Mouse (Mus musculus): ENCODE results near the gene Prkar1b.

The Prkar1b gene

GRCm38 (mm10) chr5:138997936-138998580 is 151.7 kb downstream of the Prkar1b start:
- no peak for DNase-seq (ENCODE audit: low spot score)

- DNase-seq (ENCODE audit: low spot score): no peak
Observed at GRCm38 (mm10) chr5:138997171-138997788, 152.5 kb downstream of the Prkar1b start, which contains the start of gene Pdgfa. Gene Pdgfa (minus strand): TSS chr5:138997370.

- DNase-seq (ENCODE audit: low spot score): no peak
Observed at GRCm38 (mm10) chr5:138996322-138997073, 153.3 kb downstream of the Prkar1b start.

GRCm38 (mm10) chr5:138995721-138996311 is 154.0 kb downstream of the Prkar1b start:
- no peak for DNase-seq (ENCODE audit: low spot score)

- no peak for DNase-seq (ENCODE audit: low spot score)
Observed at GRCm38 (mm10) chr5:138994786-138995720, 154.7 kb downstream of the Prkar1b start.

GRCm38 (mm10) chr5:138994108-138994785 is 155.6 kb downstream of the Prkar1b start:
- no peak for DNase-seq (ENCODE audit: low spot score)

GRCm38 (mm10) chr5:138993371-138994107 is 156.3 kb downstream of the Prkar1b start:
- no peak for DNase-seq (ENCODE audit: low spot score)

- DNase-seq (ENCODE audit: low spot score): no peak
Observed at GRCm38 (mm10) chr5:138992611-138993370, 157.0 kb downstream of the Prkar1b start.

GRCm38 (mm10) chr5:138991734-138992133 is 158.1 kb downstream of the Prkar1b start:
- no peak for DNase-seq (ENCODE audit: low spot score)

- no peak for DNase-seq (ENCODE audit: low spot score)
Observed at GRCm38 (mm10) chr5:138990659-138991380, 159.0 kb downstream of the Prkar1b start.

- DNase-seq (ENCODE audit: low spot score): no peak
Observed at GRCm38 (mm10) chr5:138989567-138989966, 160.2 kb downstream of the Prkar1b start.

GRCm38 (mm10) chr5:138988764-138989163 is 161.0 kb downstream of the Prkar1b start:
- no peak for DNase-seq (ENCODE audit: low spot score)

GRCm38 (mm10) chr5:138987994-138988393 is 161.8 kb downstream of the Prkar1b start:
- no peak for DNase-seq (ENCODE audit: low spot score)

- DNase-seq (ENCODE audit: low spot score): no peak
Observed at GRCm38 (mm10) chr5:138981921-138982320, 167.9 kb downstream of the Prkar1b start.

- no peak for DNase-seq (ENCODE audit: low spot score)
Observed at GRCm38 (mm10) chr5:138980608-138981007, 169.2 kb downstream of the Prkar1b start.

GRCm38 (mm10) chr5:138979840-138980239 is 170.0 kb downstream of the Prkar1b start:
- no peak for DNase-seq (ENCODE audit: low spot score)

GRCm38 (mm10) chr5:138977759-138978158 is 172.0 kb downstream of the Prkar1b start:
- no peak for DNase-seq (ENCODE audit: low spot score)

- DNase-seq (ENCODE audit: low spot score): no peak
Observed at GRCm38 (mm10) chr5:138974911-138975485, 174.8 kb downstream of the Prkar1b start.

Data from spleen, adult 12 weeks (tissue).